In the genomic region with DNA sequence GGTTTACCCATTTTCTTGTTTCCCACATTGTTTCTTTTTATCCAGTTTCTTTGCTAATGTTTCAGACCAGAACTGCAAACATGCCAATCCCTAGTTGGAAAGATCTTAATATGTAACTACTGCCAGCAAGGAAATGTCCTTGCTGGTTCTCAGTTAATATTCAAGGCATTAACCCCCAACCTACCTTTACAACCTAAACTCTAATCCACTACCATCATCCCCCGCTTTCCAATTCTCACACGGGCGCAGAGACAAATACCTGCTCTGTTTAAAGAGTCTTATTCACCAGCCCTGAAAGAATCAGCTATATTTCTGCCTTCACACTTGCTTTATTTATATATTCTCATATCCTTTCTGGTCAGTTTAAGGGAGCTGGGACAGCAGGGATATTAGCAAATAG, we compare ENCODE assay signal across 21 mouse cellular contexts. TPM values are rescaled to one million over a fixed set of nuclear protein-coding genes. Genes with fewer than 3 reads are reported as not detected.
DNase-seq lines count a peak whose midpoint lies in the region; ATAC-seq and TF ChIP-seq lines count a peak whose summit lies in the region.
"Had no signal": no experiment of that assay in that cellular context is flagged by ENCODE, and none has a peak within 500 bp of the region (broad histone marks: within the 10 kb centered on the region; RNA-seq: fewer than 3 reads in every experiment).

No protein-coding gene starts in this region.

- no peaks in the 10 kb centered on the region for H3K27me3 ChIP-seq in kidney, embryonic 14.5 days (ENCODE audit: control insufficient read depth, insufficient read depth, low read length)
- H3K27me3 ChIP-seq in kidney, postnatal 0 days (ENCODE audit: insufficient read depth, low read length): no peaks in the 10 kb centered on the region
- H3K27me3 ChIP-seq: forebrain, embryonic 13.5 days; heart, embryonic 13.5 days; hindbrain, embryonic 15.5 days had no signal

- no peaks in the 10 kb centered on the region for H3K36me3 ChIP-seq in kidney, embryonic 14.5 days (ENCODE audit: control insufficient read depth, insufficient read depth, low read length)
- no peaks in the 10 kb centered on the region for H3K36me3 ChIP-seq in kidney, postnatal 0 days (ENCODE audit: insufficient read depth, low read length)
- H3K36me3 ChIP-seq: embryonic facial prominence, embryonic 10.5 days; G1E; heart, embryonic 13.5 days; hindbrain, embryonic 15.5 days had no signal

- no peaks in the 10 kb centered on the region for H3K9me3 ChIP-seq in kidney, embryonic 14.5 days (ENCODE audit: control insufficient read depth, low read length)
- no peaks in the 10 kb centered on the region for H3K9me3 ChIP-seq in kidney, postnatal 0 days (replicated peaks; ENCODE audit: low read length)
- H3K9me3 ChIP-seq: embryonic facial prominence, embryonic 10.5 days; forebrain, embryonic 13.5 days; G1E; heart, embryonic 13.5 days; hindbrain, embryonic 15.5 days had no signal

- 63% methylated on average over 3 of the region's 3 CpGs for WGBS in kidney, embryonic 14.5 days
- 62% methylated on average over 3 of the region's 3 CpGs for WGBS in kidney, postnatal 0 days

- no peak overlapping the region for H3K4me3 ChIP-seq in kidney, embryonic 14.5 days (ENCODE audit: low read length)
- no peak overlapping the region for H3K4me3 ChIP-seq in kidney, postnatal 0 days (replicated peaks; ENCODE audit: low read depth, low read length)
- H3K4me3 ChIP-seq: embryonic facial prominence, embryonic 10.5 days; forebrain, embryonic 13.5 days; gastrocnemius, adult 2 months; heart, embryonic 13.5 days; hindbrain, embryonic 15.5 days had no signal

- no peak overlapping the region for H3K9ac ChIP-seq in kidney, embryonic 14.5 days (ENCODE audit: low read depth, low read length)
- H3K9ac ChIP-seq in kidney, postnatal 0 days (ENCODE audit: low read depth, low read length): no peak overlapping the region
- H3K9ac ChIP-seq: forebrain, embryonic 13.5 days; heart, embryonic 13.5 days; hindbrain, embryonic 15.5 days had no signal

- no peak for ATAC-seq in kidney, embryonic 14.5 days (ENCODE audit: low FRiP score, low TSS enrichment)
- ATAC-seq in kidney, postnatal 0 days (replicated peaks; ENCODE audit: low FRiP score, low read depth): no peak
- ATAC-seq: CD4-positive, CD25-positive, alpha-beta regulatory T cell, adult 4 months; forebrain, embryonic 13.5 days had no signal

- H3K4me2 ChIP-seq in kidney, embryonic 14.5 days (replicated peaks; ENCODE audit: low read depth, low read length): no peak overlapping the region
- no peak overlapping the region for H3K4me2 ChIP-seq in kidney, postnatal 0 days (ENCODE audit: low read length)
- H3K4me2 ChIP-seq: forebrain, embryonic 13.5 days; heart, embryonic 13.5 days; hindbrain, embryonic 15.5 days had no signal

- peak; percentile 48 for DNase-seq in kidney, adult 11 months
- peak; percentile 17 for DNase-seq in kidney, postnatal 0 days (ENCODE audit: low spot score)
- peak; percentile 45 to 62 for DNase-seq in kidney, postnatal 36 days
- no peak for DNase-seq in adrenal gland, adult (ENCODE audit: inconsistent age in 2 of 2, low spot score in 1 of 2)
- no peak for DNase-seq in left cerebral cortex, adult 11 months (ENCODE audit: low spot score)
- DNase-seq in embryo, embryonic 11 days: no peak
- DNase-seq: adrenal gland, postnatal 10 days; B cell, adult 2 months; cerebellum, adult 11-12 months; cerebellum, adult 9-11 months; cerebellum, postnatal 36 days; gastrocnemius, adult 2 months; gastrocnemius, postnatal 25 days; heart, postnatal 36 days had no signal

- H3K27ac ChIP-seq in kidney, embryonic 14.5 days (ENCODE audit: low read depth, low read length): no peak overlapping the region
- H3K27ac ChIP-seq in kidney, postnatal 0 days: peak overlapping the region; percentile 11
- H3K27ac ChIP-seq: embryonic facial prominence, embryonic 10.5 days; forebrain, embryonic 13.5 days; gastrocnemius, adult 2 months; heart, embryonic 13.5 days; hindbrain, embryonic 15.5 days had no signal

- H3K4me1 ChIP-seq in kidney, embryonic 14.5 days (ENCODE audit: control insufficient read depth, insufficient read depth, low read length): no peaks in the 10 kb centered on the region
- H3K4me1 ChIP-seq in kidney, postnatal 0 days (replicated peaks; ENCODE audit: insufficient read depth, low read length): no peaks in the 10 kb centered on the region
- H3K4me1 ChIP-seq: embryonic facial prominence, embryonic 10.5 days; forebrain, embryonic 13.5 days; heart, embryonic 13.5 days; hindbrain, embryonic 15.5 days had no signal

- TF ChIP-seq CTCF in kidney, postnatal 0 days (IDR thresholded peaks at IDR 0.05; ENCODE audit: low read depth): no peak

RNA-seq across cellular contexts. Expression of gene Iqcb1, which starts 19.6 kb away (rescaled TPM):
- polyA plus RNA-seq in kidney, embryonic 14.5 days (2014; fragmentation: Nextera tagmentation; extraction: Ambion mirVana): 40.0 and 45.5 TPM in 2 replicates
- polyA plus RNA-seq in kidney, postnatal 0 days (2015; fragmentation: Nextera tagmentation; extraction: Ambion mirVana): 21.8 and 24.2 TPM in 2 replicates

RNA-seq across cellular contexts. Expression of gene Slc15a2, which starts 23.9 kb away (rescaled TPM):
- polyA plus RNA-seq in kidney, embryonic 14.5 days (2014; fragmentation: Nextera tagmentation; extraction: Ambion mirVana): 5.5 and 12.3 TPM in 2 replicates
- 44.5 and 56.0 TPM in 2 replicates for polyA plus RNA-seq in kidney, postnatal 0 days (2015; fragmentation: Nextera tagmentation; extraction: Ambion mirVana)

Comparison
In these comparisons a context has a peak if more than half of its experiments do, and no peak if none do; other contexts are left out.
1. DNase-seq: peak in kidney, adult 11 months (single experiment), kidney, postnatal 0 days (single experiment) and kidney, postnatal 36 days (2 of 2); none in adrenal gland, adult (0 of 2), left cerebral cortex, adult 11 months (single experiment) and embryo, embryonic 11 days (single experiment).